Mouse (Mus musculus) MEL (cell line): ENCODE data around the gene Mei1. TPM values are rescaled to one million over a fixed set of nuclear protein-coding genes. Genes with fewer than 3 reads are reported as not detected.

Source experiments
- DNase-seq: peaks from one replicate; pipeline ENCODE4 v3.0.0; 2011; ENCODE audit warnings: low read depth, low spot score
- H3K27ac ChIP-seq: 2 replicates; pipeline ENCODE4 v1.5.1; 2012; ENCODE audit warnings: low read depth, mild to moderate bottlenecking, control low read depth, low read length, moderate library complexity; ENCODE audit not compliant: control insufficient read depth
- H3K27me3 ChIP-seq, 2 experiments: fragments of 150-350 bp in 1 of 2; sonication (generic) in 1 of 2; 2 replicates each; pipeline ENCODE4 v1.6.1; 2012; ENCODE audit warnings: low read length in 2 of 2, mild to moderate bottlenecking in 2 of 2, improper control_type of control experiment in 1 of 2, moderate library complexity in 1 of 2; ENCODE audit not compliant: insufficient read depth in 2 of 2, control insufficient read depth in 1 of 2
- H3K36me3 ChIP-seq, 2 experiments: 2 replicates each; pipeline ENCODE4 v1.6.1; 2012 to 2014; ENCODE audit warnings: low read length in 2 of 2, improper control_type of control experiment in 1 of 2, inconsistent platforms in 1 of 2, mild to moderate bottlenecking in 1 of 2; ENCODE audit not compliant: insufficient read depth in 2 of 2, control insufficient read depth in 1 of 2
- H3K4me1 ChIP-seq, 2 experiments: fragments of 150-350 bp in 1 of 2; sonication (generic) in 1 of 2; 2 replicates each; pipeline ENCODE4 v1.6.1; 2012; ENCODE audit warnings: low read length in 2 of 2, improper control_type of control experiment in 1 of 2, mild to moderate bottlenecking in 1 of 2; ENCODE audit not compliant: insufficient read depth in 2 of 2, control insufficient read depth in 1 of 2
- H3K4me3 ChIP-seq, 2 experiments: fragments of 150-350 bp in 1 of 2; sonication (generic) in 1 of 2; 2 replicates each; pipeline ENCODE4 v1.5.1; 2012; ENCODE audit warnings: low read depth in 2 of 2, low read length in 2 of 2, mild to moderate bottlenecking in 2 of 2, moderate library complexity in 2 of 2, control low read depth in 1 of 2, improper control_type of control experiment in 1 of 2; ENCODE audit not compliant: control insufficient read depth in 1 of 2, insufficient read depth in 1 of 2
- H3K79me2 ChIP-seq: 2 replicates; pipeline ENCODE4 v1.6.1; 2012; ENCODE audit warnings: mild to moderate bottlenecking, low read length, moderate library complexity; ENCODE audit not compliant: control insufficient read depth, poor library complexity, insufficient read depth
- H3K9ac ChIP-seq: 2 replicates; pipeline ENCODE4 v1.6.1; 2012; ENCODE audit warnings: low read depth, mild to moderate bottlenecking, control low read depth, low read length, moderate library complexity; ENCODE audit not compliant: control insufficient read depth, poor library complexity, severe bottlenecking
- H3K9me3 ChIP-seq: fragments of 150-350 bp; sonication (generic); replicated peaks from 2 replicates; pipeline ENCODE4 v1.6.1; 2012; ENCODE audit warnings: mild to moderate bottlenecking, low read length, improper control_type of control experiment, moderate library complexity; ENCODE audit not compliant: insufficient read depth
- BHLHE40 ChIP-seq: IDR thresholded peaks from 2 replicates; pipeline ENCODE4 v1.6.1; 2012; ENCODE audit warnings: low read depth, mild to moderate bottlenecking, inconsistent platforms, low read length, improper control_type of control experiment, borderline replicate concordance
- CHD2 ChIP-seq: IDR thresholded peaks from 2 replicates; pipeline ENCODE4 v1.6.1; 2011; ENCODE audit warnings: low read length, improper control_type of control experiment
- EP300 ChIP-seq, 2 experiments: IDR thresholded peaks; 2 replicates each; pipeline ENCODE4 v1.6.1; 2011; ENCODE audit warnings: improper control_type of control experiment in 2 of 2, low read length in 2 of 2, low read depth in 1 of 2, mild to moderate bottlenecking in 1 of 2
- ETS1 ChIP-seq: IDR thresholded peaks from 2 replicates; pipeline ENCODE4 v1.6.1; 2012; ENCODE audit warnings: low read depth, mild to moderate bottlenecking, inconsistent platforms, low read length, improper control_type of control experiment, moderate library complexity
- GABPA ChIP-seq: IDR thresholded peaks from 2 replicates; pipeline ENCODE4 v1.6.1; 2012; ENCODE audit warnings: low read depth, mild to moderate bottlenecking, inconsistent platforms, low read length, improper control_type of control experiment, moderate library complexity
- GATA1 ChIP-seq: IDR thresholded peaks from 2 replicates; pipeline ENCODE4 v1.6.1; 2011; ENCODE audit warnings: low read depth, low read length, improper control_type of control experiment
- JUND ChIP-seq: IDR thresholded peaks from 2 replicates; pipeline ENCODE4 v1.6.1; 2011; ENCODE audit warnings: low read depth, mild to moderate bottlenecking, improper control_type of control experiment, low read length
- KAT2A ChIP-seq: conservative IDR thresholded peaks from 2 replicates; pipeline ENCODE4 v1.6.1; 2012; ENCODE audit warnings: low read depth, low read length, improper control_type of control experiment, inconsistent platforms
- MAZ ChIP-seq: IDR thresholded peaks from 2 replicates; pipeline ENCODE4 v1.6.1; 2012; ENCODE audit warnings: low read depth, mild to moderate bottlenecking, inconsistent platforms, low read length, improper control_type of control experiment
- POLR2A ChIP-seq, 2 experiments: IDR thresholded peaks; 2 replicates each; pipeline ENCODE4 v1.6.1; 2011 to 2012; ENCODE audit warnings: low read length in 2 of 2, mild to moderate bottlenecking in 2 of 2, control low read depth in 1 of 2, improper control_type of control experiment in 1 of 2, low read depth in 1 of 2, moderate library complexity in 1 of 2; ENCODE audit not compliant: control insufficient read depth in 1 of 2, insufficient read depth in 1 of 2, poor library complexity in 1 of 2
- POLR2AphosphoS5 ChIP-seq: IDR thresholded peaks from 2 replicates; pipeline ENCODE4 v1.6.1; 2012; ENCODE audit warnings: low read depth, borderline replicate concordance, mild to moderate bottlenecking, inconsistent platforms, low read length, moderate library complexity, mixed read lengths
- RAD21 ChIP-seq: IDR thresholded peaks from 2 replicates; pipeline ENCODE4 v1.6.1; 2011; ENCODE audit warnings: mild to moderate bottlenecking, low read depth, low read length, improper control_type of control experiment
- RCOR1 ChIP-seq: IDR thresholded peaks from 2 replicates; pipeline ENCODE4 v1.6.1; 2012; ENCODE audit warnings: low read depth, mild to moderate bottlenecking, inconsistent platforms, low read length, improper control_type of control experiment
- SMC3 ChIP-seq: IDR thresholded peaks from 2 replicates; pipeline ENCODE4 v1.6.1; 2011; ENCODE audit warnings: low read depth, low read length, improper control_type of control experiment
- TAL1 ChIP-seq: IDR thresholded peaks from 2 replicates; pipeline ENCODE4 v1.6.1; 2012; ENCODE audit warnings: mild to moderate bottlenecking, inconsistent platforms, low read length, moderate library complexity, mixed read lengths
- TBP ChIP-seq: IDR thresholded peaks from 2 replicates; pipeline ENCODE4 v1.8.0; 2011; ENCODE audit warnings: low read depth, low read length, improper control_type of control experiment
- ZC3H11A ChIP-seq: IDR thresholded peaks from 2 replicates; pipeline ENCODE4 v1.6.1; 2012; ENCODE audit warnings: low read depth, mild to moderate bottlenecking, inconsistent platforms, low read length, improper control_type of control experiment
- ZKSCAN1 ChIP-seq: IDR thresholded peaks from 2 replicates; pipeline ENCODE4 v1.6.1; 2012; ENCODE audit warnings: low read depth, mild to moderate bottlenecking, inconsistent platforms, low read length, improper control_type of control experiment, moderate library complexity
- polyA plus RNA-seq, 2 experiments: library from polyadenylated mRNA; stranded (reverse) in 1 of 2; unstranded in 1 of 2; fragments of >175 nt in 1 of 2; fragments of >200 nt in 1 of 2; gene quantifications; 2 replicates each; pipeline versions ENCODE4 v1.2.1 to v1.2.4; 2012; ENCODE audit warnings: low replicate concordance in 2 of 2, low read depth in 1 of 2; ENCODE audit not compliant: insufficient read length in 2 of 2, insufficient read depth in 1 of 2, missing spikeins in 1 of 2
- total RNA-seq: library from RNA; depleted of rRNA; stranded (reverse); fragments of 300-350 nt; gene quantifications from 2 replicates; pipeline ENCODE4 v1.2.3, GENCODE M21; 2012

Gene Mei1
- total and polyA plus RNA-seq, 3 experiments, result not detected

DNA sequence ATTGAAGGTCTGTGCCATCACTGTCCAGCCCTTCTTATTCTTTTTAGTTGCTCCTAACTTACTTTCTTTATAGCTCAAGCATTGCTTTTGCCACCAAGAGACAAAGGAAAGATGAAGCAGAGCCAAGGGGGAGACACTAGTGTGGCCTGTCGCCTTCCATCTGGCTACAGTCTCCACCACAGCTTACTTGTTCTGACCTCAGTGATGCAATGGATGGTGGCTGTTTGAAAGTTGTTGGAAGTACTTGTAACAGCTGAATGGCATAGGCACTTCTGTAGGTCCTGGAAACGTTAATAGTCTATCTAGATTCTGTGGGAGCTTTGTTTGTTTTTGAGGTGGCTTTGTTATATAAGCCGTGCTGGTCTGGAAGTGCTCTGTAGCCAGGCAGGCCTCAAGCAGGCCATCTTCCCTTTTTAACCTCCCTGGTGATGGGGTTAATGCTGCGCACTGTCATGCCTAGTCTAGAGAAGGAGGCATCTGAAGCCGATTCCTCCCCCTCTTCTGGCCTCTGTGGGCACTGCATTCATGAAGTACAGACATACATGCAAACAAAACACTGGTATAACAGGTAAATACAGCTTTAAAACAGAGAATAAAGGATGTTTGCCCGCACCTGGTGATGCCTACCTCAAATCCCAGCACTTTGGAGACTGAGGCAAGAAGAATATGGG is 45.7 kb upstream of the Mei1 start:
- Histone ChIP-seq H3K27me3 (no peaks in the 10 kb centered on the region), H3K79me2 (no peaks in the 10 kb centered on the region), H3K9me3 (no peaks in the 10 kb centered on the region), H3K4me3 (no peak overlapping the region), H3K36me3 (peaks cover 8 to 27% of the 10 kb centered on the region in 2 experiments), H3K9ac (no peak overlapping the region), H3K27ac (no peak overlapping the region), H3K4me1 (peaks cover 2 to 7% of the 10 kb centered on the region in 2 experiments; a peak in 2 of 4 replicates)
- no peak for DNase-seq
- TF ChIP-seq POLR2A (IDR thresholded peaks at IDR 0.05; ENCODE audit: control insufficient read depth in 1 of 2, insufficient read depth in 1 of 2, low read depth in 1 of 2, low read length in 2 of 2, poor library complexity in 1 of 2) (no peak), SMC3 (0 out of 2 replicates have a peak, but pooled peaks have one; percentile 14)

GRCm38 (mm10) chr15:82027276-82027675 is 42.5 kb upstream of the Mei1 start:
- no peak for TF ChIP-seq ETS1
- TF ChIP-seq MAZ, result no peak
- TF ChIP-seq ZKSCAN1, result no peak
- no peak overlapping the region for H3K4me3 ChIP-seq
- H3K27me3 ChIP-seq, result no peaks in the 10 kb centered on the region
- no peaks in the 10 kb centered on the region for H3K9me3 ChIP-seq
- H3K27ac ChIP-seq, result no peak overlapping the region
- DNase-seq, result no peak
- no peaks in the 10 kb centered on the region for H3K4me1 ChIP-seq
- no peak overlapping the region for H3K9ac ChIP-seq
- no peaks in the 10 kb centered on the region for H3K79me2 ChIP-seq
- H3K36me3 ChIP-seq, result peaks cover 0 to 22% of the 10 kb centered on the region in 2 experiments; a peak in 2 of 4 replicates

DNA sequence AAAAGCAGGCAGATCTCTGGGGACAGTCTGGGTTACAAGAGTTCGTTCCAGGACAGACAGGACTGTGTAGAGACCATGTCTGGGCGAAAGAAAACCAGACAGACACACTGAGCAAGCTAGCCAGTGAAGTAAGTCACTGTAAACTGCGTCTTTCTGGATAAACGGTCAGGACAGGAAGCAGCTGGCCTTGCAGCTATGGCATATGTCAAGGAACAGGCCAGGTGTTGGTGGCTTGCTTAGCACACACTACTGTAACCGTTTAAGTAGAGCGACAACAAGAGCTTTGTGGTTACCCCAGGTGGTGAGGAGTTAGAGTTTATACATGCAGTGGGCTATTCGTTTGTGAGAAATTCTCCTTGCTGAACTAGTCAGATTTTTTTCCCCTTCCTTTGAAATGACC is 42.1 kb upstream of the Mei1 start:
- Histone ChIP-seq H3K4me1 (no peaks in the 10 kb centered on the region), H3K4me3 (no peak overlapping the region), H3K27me3 (no peaks in the 10 kb centered on the region), H3K36me3 (peaks cover 0 to 26% of the 10 kb centered on the region in 2 experiments; a peak in 2 of 4 replicates), H3K9me3 (no peaks in the 10 kb centered on the region), H3K9ac (no peak overlapping the region), H3K79me2 (no peaks in the 10 kb centered on the region), H3K27ac (no peak overlapping the region)
- no peak for DNase-seq
- TF ChIP-seq KAT2A (no peak), RAD21 (no peak), POLR2AphosphoS5 (no peak), TBP (no peak), POLR2A (IDR thresholded peaks at IDR 0.05; ENCODE audit: control insufficient read depth in 1 of 2, insufficient read depth in 1 of 2, low read depth in 1 of 2, low read length in 2 of 2, poor library complexity in 1 of 2) (no peak), RCOR1 (no peak), MAZ (no peak), CHD2 (no peak), BHLHE40 (no peak), EP300 (IDR thresholded peaks at IDR 0.05; ENCODE audit: low read depth in 1 of 2, low read length in 2 of 2) (no peak), JUND (no peak), ZC3H11A (no peak), GATA1 (no peak), TAL1 (no peak), GABPA (no peak)
